Mouse (Mus musculus) urinary bladder, postnatal 10 days (tissue): ENCODE measurements around the gene Arl8b.

ENCODE experiments used
- DNase-seq: peaks from one replicate; pipeline ENCODE4 v3.0.0; 2022; ENCODE audit warnings: low spot score

Arl8b gene

GRCm38 (mm10) chr6:108784796-108785195 is 1.9 kb downstream of the Arl8b start:
- no peak for DNase-seq

- DNase-seq: no peak
These were observed 2.7 kb downstream of the Arl8b start for GRCm38 (mm10) chr6:108785551-108785950.

GRCm38 (mm10) chr6:108791498-108791897 is 8.6 kb downstream of the Arl8b start:
- DNase-seq: no peak

DNA sequence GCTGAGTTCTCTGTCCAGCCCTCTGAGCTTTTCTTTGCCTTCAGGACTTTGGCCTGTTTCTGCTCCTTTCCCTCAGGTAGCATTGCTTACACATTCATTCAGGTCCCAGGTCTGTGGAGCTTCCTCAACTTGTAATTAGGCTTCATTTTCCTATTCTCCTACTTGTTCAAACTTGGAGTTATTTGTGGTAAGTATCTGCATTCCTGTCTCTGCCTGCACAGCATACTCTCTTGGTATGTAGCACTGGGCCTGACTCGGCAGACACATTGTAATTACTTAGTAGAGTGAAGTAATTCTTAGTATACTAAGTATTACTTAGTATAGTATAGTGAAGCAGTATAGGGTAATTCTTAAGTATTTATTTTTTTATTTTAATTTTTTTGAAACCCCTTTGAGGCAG is 13.0 kb downstream of the Arl8b start:
- DNase-seq: no peak

DNA sequence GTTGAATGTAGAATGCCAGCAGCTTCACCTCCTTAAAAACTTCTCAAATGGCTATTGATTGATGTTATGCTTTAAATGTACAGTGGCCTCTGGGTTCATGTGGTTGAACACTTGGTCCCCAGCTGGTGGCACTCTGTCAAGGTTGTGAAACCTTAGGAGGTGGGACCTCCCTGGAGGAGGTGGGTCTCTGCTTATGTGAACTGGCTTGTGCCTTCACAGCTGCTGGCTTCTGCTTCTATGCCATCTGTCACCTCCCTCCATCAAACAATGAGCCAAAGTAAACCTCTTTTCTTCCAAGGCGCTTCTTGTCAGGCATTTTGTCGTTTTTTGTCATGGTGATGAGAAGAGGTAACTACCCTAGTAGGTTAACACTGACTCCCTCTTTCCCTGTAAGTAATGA is 13.8 kb downstream of the Arl8b start:
- no peak for DNase-seq

DNA sequence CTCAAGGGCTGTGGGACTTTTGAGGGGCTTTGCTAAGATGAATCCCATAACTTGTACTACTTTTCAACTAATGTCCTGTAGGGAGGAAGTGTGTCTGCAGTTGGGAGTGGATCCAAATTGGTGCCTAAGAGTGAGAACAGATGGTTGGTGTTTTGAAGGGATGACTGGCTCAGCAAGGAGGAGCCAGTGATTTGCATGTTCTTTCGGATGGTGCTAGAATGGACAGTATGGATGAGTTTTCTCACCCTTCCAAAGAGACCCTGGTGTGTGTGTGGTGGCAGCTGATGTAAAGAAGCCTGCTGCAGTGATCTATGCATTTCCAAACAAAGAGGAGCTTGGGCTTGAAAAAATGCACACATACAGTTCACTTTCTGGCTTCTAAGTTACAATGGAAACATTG is 22.3 kb downstream of the Arl8b start:
- no peak for DNase-seq

DNA sequence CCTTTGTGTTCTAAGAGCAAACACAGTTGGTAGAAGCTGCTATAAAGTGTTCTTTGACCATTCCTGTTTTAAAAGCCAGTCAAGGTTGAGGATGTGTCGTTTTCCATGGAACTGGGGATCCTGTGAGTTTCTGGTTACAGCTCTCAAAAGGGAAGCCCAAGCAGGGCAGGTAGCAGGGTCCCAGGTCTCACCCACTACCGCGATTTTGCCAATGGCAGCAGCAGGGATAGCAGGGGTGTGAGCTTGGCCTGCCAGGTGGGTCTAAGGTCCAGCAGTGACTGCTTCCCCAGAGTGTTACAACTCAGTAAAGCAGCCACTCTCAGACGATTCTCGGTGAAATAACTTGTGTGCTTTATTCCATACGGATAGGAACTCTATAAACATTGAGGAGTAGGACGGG is 23.0 kb downstream of the Arl8b start:
- DNase-seq: no peak

DNA sequence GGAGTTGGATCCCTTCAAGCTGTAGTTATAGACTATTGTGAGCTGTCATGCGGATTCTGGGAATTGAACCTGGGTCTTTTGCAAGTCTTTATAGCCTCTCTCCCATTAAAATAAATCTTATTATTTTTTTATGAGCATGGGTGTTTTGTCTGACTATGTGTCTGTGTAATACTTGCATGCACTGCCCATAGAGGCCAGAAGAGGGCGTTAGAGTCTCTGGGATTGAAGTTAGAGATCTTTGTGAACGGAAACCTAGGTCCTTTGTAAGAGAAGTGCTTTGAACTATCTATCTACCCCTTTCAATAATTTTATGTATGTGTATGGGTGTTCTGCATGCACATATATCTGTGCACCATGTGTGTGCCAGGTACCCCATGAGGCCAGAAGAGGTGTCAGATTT is 24.5 kb downstream of the Arl8b start:
- DNase-seq: no peak

GRCm38 (mm10) chr6:108808786-108809185 is 25.9 kb downstream of the Arl8b start:
- DNase-seq: no peak

DNA sequence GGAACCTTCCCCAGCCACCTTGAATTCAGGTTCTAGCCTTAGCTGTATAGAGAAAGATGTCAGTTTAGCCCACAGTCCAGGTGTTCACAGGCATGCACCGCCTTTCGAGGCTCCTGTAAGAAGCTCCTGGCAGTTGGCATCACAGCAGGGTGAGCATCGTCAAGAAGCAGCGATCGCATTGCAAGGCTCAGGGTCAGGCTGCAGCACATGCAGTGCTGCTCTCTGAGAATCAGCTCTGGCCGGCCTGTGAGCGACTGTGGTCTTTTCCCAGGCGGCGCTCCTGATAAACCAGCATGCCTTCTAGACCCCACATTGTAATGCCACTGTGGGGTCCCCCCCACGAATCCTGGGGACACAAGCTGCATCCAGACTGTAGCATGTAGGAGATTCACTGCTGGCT is 27.3 kb downstream of the Arl8b start:
- DNase-seq: no peak

DNA sequence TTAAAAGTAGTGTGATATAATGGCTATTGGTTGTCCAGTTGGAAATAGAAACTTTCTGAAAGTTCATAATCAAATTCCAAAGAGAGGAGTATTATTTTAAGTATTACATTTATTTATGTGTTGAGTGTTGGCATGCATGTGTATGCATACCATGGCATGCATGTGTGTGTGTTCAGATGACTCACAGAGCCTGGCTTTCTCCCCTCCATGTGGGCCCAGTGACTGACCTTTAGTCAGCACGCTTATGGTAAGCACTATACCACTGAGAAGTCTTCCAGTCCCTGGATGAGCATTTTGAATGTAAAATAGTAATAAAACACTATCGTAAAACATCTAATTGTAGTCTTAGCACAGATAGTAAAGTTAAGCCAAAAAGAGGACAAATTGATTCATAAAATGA is 29.2 kb downstream of the Arl8b start:
- no peak for DNase-seq

DNA sequence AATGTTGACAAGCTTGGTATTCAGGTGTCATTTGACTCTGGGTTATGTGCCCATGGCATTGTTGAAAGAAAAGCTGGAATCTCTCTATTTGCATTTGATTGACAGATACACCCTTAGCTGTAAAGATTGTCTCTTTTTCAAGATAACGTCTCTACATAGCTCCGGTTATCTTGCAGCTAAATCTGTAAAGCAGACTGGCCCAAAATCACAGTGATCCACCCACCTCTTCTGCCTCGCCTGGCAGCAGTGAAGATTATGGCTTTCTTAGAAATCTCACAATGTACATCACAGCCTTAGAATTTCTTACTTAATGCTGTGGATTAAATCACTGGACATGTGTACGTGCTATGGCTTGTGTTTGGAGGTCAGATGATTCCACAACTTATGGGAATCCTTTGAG is 34.6 kb downstream of the Arl8b start:
- DNase-seq: no peak

- DNase-seq: no peak
These were observed 42.1 kb downstream of the Arl8b start for GRCm38 (mm10) chr6:108824816-108825545.

GRCm38 (mm10) chr6:108826070-108826469 is 43.2 kb downstream of the Arl8b start:
- no peak for DNase-seq

GRCm38 (mm10) chr6:108827336-108827920 is 44.5 kb downstream of the Arl8b start:
- no peak for DNase-seq

- peak; percentile 87 for DNase-seq
These were observed 45.5 kb downstream of the Arl8b start, which contains the start of gene Edem1 for GRCm38 (mm10) chr6:108828234-108828868. TSS of gene Edem1 (plus strand) at chr6:108828641.

GRCm38 (mm10) chr6:108828872-108829271 is 46.0 kb downstream of the Arl8b start:
- no peak for DNase-seq

GRCm38 (mm10) chr6:108829386-108830370 is 46.8 kb downstream of the Arl8b start:
- DNase-seq: no peak

GRCm38 (mm10) chr6:108832170-108832569 is 49.3 kb downstream of the Arl8b start:
- no peak for DNase-seq

- DNase-seq: no peak
These were observed 50.1 kb downstream of the Arl8b start for GRCm38 (mm10) chr6:108832989-108833388.

DNA sequence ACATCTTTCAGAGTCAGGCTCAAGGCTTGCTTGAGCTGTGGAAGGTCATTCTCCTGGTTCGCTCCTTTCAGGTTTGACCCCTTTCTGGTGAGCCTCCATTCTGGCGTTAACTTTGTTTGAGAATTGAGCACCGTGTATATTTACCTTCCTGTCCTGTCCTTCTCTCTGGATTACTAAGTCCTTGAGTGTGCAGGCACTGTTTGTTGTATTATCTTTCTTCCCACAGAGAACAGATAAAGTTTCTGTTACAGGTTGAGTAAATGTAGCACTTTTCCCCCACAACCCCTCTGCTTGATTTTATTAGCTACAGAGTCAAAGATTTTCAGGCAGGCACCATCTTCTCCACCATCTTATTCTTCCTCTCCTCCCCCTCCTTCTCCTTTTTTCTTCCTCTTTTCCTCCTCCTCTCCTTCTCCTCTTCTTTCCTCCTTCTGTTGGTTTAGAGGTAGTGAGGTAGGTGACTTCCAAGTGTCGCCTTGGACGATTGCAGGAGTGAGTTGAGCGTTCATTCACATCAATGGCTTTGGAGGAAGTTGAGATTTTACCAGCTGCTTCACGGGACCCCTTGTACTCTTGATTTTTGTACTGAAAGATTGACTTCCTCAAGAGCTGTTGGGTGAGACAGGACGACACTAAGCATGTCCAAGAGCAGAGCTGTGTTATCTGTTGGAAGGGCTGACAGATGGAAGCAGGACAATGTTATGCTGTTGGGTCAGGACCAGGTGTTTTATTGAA is 51.2 kb downstream of the Arl8b start:
- no peak for DNase-seq
